Mouse (Mus musculus) lung, embryonic 15.5 days (tissue): ENCODE data around the gene Sfxn4. TPM values are rescaled to one million over a fixed set of nuclear protein-coding genes. Genes with fewer than 3 reads are reported as not detected.

Experiments used
- ATAC-seq: fragments of 200-750 bp; cut with Nextera tagmentation; 2 replicates; pipeline ENCODE4 v1.8.0; 2017; ENCODE audit warnings: moderate number of reproducible peaks, borderline replicate concordance; ENCODE audit not compliant: low FRiP score, low TSS enrichment; ENCODE audit errors: extremely low read depth
- H3K27ac ChIP-seq: fragments of 300-500 bp; sonication (generic); 2 replicates; pipeline ENCODE4 v1.5.1; 2015; ENCODE audit warnings: moderate library complexity, mild to moderate bottlenecking, inconsistent platforms
- H3K27me3 ChIP-seq: fragments of 300-500 bp; sonication (generic); 2 replicates; pipeline ENCODE4 v1.6.1; 2015; ENCODE audit warnings: inconsistent platforms
- H3K36me3 ChIP-seq: fragments of 300-500 bp; sonication (generic); 2 replicates; pipeline ENCODE4 v1.6.1; 2015; ENCODE audit warnings: inconsistent platforms
- H3K4me1 ChIP-seq: fragments of 300-500 bp; sonication (generic); 2 replicates; pipeline ENCODE4 v1.6.1; 2015; ENCODE audit warnings: inconsistent platforms
- H3K4me2 ChIP-seq: fragments of 300-500 bp; sonication (generic); 2 replicates; pipeline ENCODE4 v1.6.1; 2015; ENCODE audit warnings: inconsistent platforms, mild to moderate bottlenecking, moderate library complexity
- H3K4me3 ChIP-seq: fragments of 300-500 bp; sonication (generic); 2 replicates; pipeline ENCODE4 v1.5.1; 2015; ENCODE audit warnings: mild to moderate bottlenecking, inconsistent platforms
- H3K9ac ChIP-seq: fragments of 300-500 bp; sonication (generic); 2 replicates; pipeline ENCODE4 v1.6.1; 2015; ENCODE audit warnings: inconsistent platforms
- H3K9me3 ChIP-seq: fragments of 300-500 bp; sonication (generic); 2 replicates; pipeline ENCODE4 v1.6.1; 2016; ENCODE audit warnings: inconsistent platforms
- WGBS: fragments of 180-500 bp; shearing (Covaris S2); methylation state at CpG from one replicate; pipeline ENCODE4 v1.1.7; 2015; 5-methylcytosine and 5-hydroxymethylcytosine counted together
- polyA plus RNA-seq: library from polyadenylated mRNA; unstranded; fragments of >200 nt; fragmentation: Nextera tagmentation; extraction: Ambion mirVana; gene quantifications from 2 replicates; pipeline ENCODE4 v1.2.1, GENCODE M21; 2015

Gene Sfxn4
- polyA plus RNA-seq, 1 experiment from 2014 or later: 7.1 TPM

- ATAC-seq: peak; percentile 75
- H3K4me2 ChIP-seq: peak overlapping the region; percentile 58
- peak overlapping the region; percentile 99 for H3K9ac ChIP-seq
- peak overlapping the region; percentile 97 for H3K27ac ChIP-seq
- under 1% methylated on average over 60 of the region's 60 CpGs for WGBS
- no peaks in the 10 kb centered on the region for H3K27me3 ChIP-seq
- H3K4me3 ChIP-seq: peak overlapping the region; percentile 83
- H3K36me3 ChIP-seq: no peaks in the 10 kb centered on the region
- no peaks in the 10 kb centered on the region for H3K9me3 ChIP-seq
- H3K4me1 ChIP-seq: peaks cover 20% of the 10 kb centered on the region
These were observed 71.3 kb downstream of the Sfxn4 start for GRCm38 (mm10) chr19:60789919-60790506.

- Histone ChIP-seq H3K27me3 (no peaks in the 10 kb centered on the region), H3K27ac (peak overlapping the region; percentile 97; the same call in 1 of the 2 replicates), H3K9ac (peak overlapping the region; percentile 99), H3K9me3 (no peaks in the 10 kb centered on the region), H3K36me3 (no peaks in the 10 kb centered on the region), H3K4me1 (peaks cover 20% of the 10 kb centered on the region), H3K4me2 (peak overlapping the region; percentile 58), H3K4me3 (peak overlapping the region; percentile 83)
- ATAC-seq: no peak
- under 1% methylated on average over 7 of the region's 7 CpGs for WGBS
These were observed 71.8 kb downstream of the Sfxn4 start for GRCm38 (mm10) chr19:60789452-60789851.

- Histone ChIP-seq H3K4me2 (peak overlapping the region; percentile 58), H3K27me3 (no peaks in the 10 kb centered on the region), H3K9me3 (no peaks in the 10 kb centered on the region), H3K9ac (0 out of 2 replicates have a peak overlapping the region, but pooled peaks have one; percentile 23), H3K4me3 (peak overlapping the region; percentile 83), H3K27ac (no peak overlapping the region), H3K36me3 (no peaks in the 10 kb centered on the region), H3K4me1 (peaks cover 20% of the 10 kb centered on the region)
- ATAC-seq: no peak
- WGBS: 26% methylated on average over 6 of the region's 6 CpGs
These were observed 72.9 kb downstream of the Sfxn4 start for GRCm38 (mm10) chr19:60788214-60788960.

GRCm38 (mm10) chr19:60787465-60788150 lies 73.7 kb downstream of the Sfxn4 start:
- Histone ChIP-seq H3K4me3 (peak overlapping the region; percentile 12; the same call in 1 of the 2 replicates), H3K36me3 (no peaks in the 10 kb centered on the region), H3K9ac (no peak overlapping the region), H3K4me1 (peaks cover 20% of the 10 kb centered on the region), H3K27me3 (no peaks in the 10 kb centered on the region), H3K4me2 (peak overlapping the region; percentile 58), H3K27ac (no peak overlapping the region), H3K9me3 (no peaks in the 10 kb centered on the region)
- ATAC-seq: no peak
- 35% methylated on average over 2 of the region's 2 CpGs for WGBS

Other genes starting within 250 kb of the Sfxn4 start
- 1.4 and 1.6 TPM in 2 replicates for gene Nanos1, start 105.5 kb downstream of the Sfxn4 start, polyA plus RNA-seq
- 132 and 137 TPM in 2 replicates for gene Eif3a, start 70.8 kb downstream of the Sfxn4 start, polyA plus RNA-seq
- gene Fam45a, start 49.9 kb downstream of the Sfxn4 start, polyA plus RNA-seq: 30.3 and 32.3 TPM in 2 replicates
- gene Prdx3, start 13.1 kb upstream of the Sfxn4 start, polyA plus RNA-seq: 114 and 116 TPM in 2 replicates
- 3.2 and 4.2 TPM in 2 replicates for gene Grk5, start 28.3 kb upstream of the Sfxn4 start, polyA plus RNA-seq